Comparison of ENCODE assay signal across 18 mouse cellular contexts in genomic region chr7:19258336-19258735, GRCm38 (mm10). TPM values are rescaled to one million over a fixed set of nuclear protein-coding genes. Genes with fewer than 3 reads are reported as not detected.
DNase-seq lines count a peak whose midpoint lies in the region; ATAC-seq and TF ChIP-seq lines count a peak whose summit lies in the region.
"Had no signal": no experiment of that assay in that cellular context is flagged by ENCODE, and none has a peak within 500 bp of the region (broad histone marks: within the 10 kb centered on the region; RNA-seq: fewer than 3 reads in every experiment).

No protein-coding gene starts in this region.

- H3K9ac ChIP-seq in heart, embryonic 13.5 days, result no peak overlapping the region
- H3K9ac ChIP-seq in liver, embryonic 15.5 days, result 0 out of 2 replicates have a peak overlapping the region, but pooled peaks have one; percentile 4
- H3K9ac ChIP-seq: hindbrain, embryonic 12.5 days; limb, embryonic 12.5 days; midbrain, embryonic 13.5 days had no signal

- ATAC-seq in heart, embryonic 13.5 days (ENCODE audit: extremely low read depth, insufficient number of reproducible peaks, low FRiP score, low TSS enrichment), result no peak
- no peak for ATAC-seq in liver, embryonic 15.5 days (ENCODE audit: insufficient read depth)

- H3K27me3 ChIP-seq in heart, embryonic 13.5 days (replicated peaks), result no peaks in the 10 kb centered on the region
- no peaks in the 10 kb centered on the region for H3K27me3 ChIP-seq in E14TG2a.4 (ENCODE audit: insufficient read depth, low read length)
- H3K27me3 ChIP-seq in liver, embryonic 15.5 days, result no peaks in the 10 kb centered on the region
- H3K27me3 ChIP-seq: hindbrain, embryonic 12.5 days; limb, embryonic 12.5 days; midbrain, embryonic 13.5 days had no signal

- 76% methylated on average over 3 of the region's 3 CpGs for WGBS in heart, embryonic 13.5 days
- WGBS in liver, embryonic 15.5 days (ENCODE audit: insufficient replicate concordance), result 67% methylated on average over 3 of the region's 3 CpGs

- no peak for TF ChIP-seq CTCF in E14TG2a.4 (conservative IDR thresholded peaks at IDR 0.05; ENCODE audit: low read length)

- H3K9me3 ChIP-seq in heart, embryonic 13.5 days, result no peaks in the 10 kb centered on the region
- H3K9me3 ChIP-seq in E14TG2a.4 (ENCODE audit: low read length), result no peaks in the 10 kb centered on the region
- H3K9me3 ChIP-seq in liver, embryonic 15.5 days (replicated peaks), result no peaks in the 10 kb centered on the region
- H3K9me3 ChIP-seq: hindbrain, embryonic 12.5 days; limb, embryonic 12.5 days; midbrain, embryonic 13.5 days had no signal

- intact Hi-C loops in heart, postnatal 25 days (cut with DNase I), result no loop called here

- H3K4me2 ChIP-seq in heart, embryonic 13.5 days, result no peak overlapping the region
- peak overlapping the region; percentile 62 for H3K4me2 ChIP-seq in liver, embryonic 15.5 days
- H3K4me2 ChIP-seq: hindbrain, embryonic 12.5 days; limb, embryonic 12.5 days; midbrain, embryonic 13.5 days had no signal

- no peak overlapping the region for H3K4me3 ChIP-seq in heart, embryonic 13.5 days
- H3K4me3 ChIP-seq in E14TG2a.4 (replicated peaks; ENCODE audit: low read length), result peak overlapping the region; percentile 50
- peak overlapping the region; percentile 40; the same call in 1 of the 2 replicates for H3K4me3 ChIP-seq in liver, embryonic 15.5 days (replicated peaks)
- H3K4me3 ChIP-seq: hindbrain, embryonic 12.5 days; left cerebral cortex, adult 2 months; limb, embryonic 12.5 days; midbrain, embryonic 13.5 days had no signal

- H3K4me1 ChIP-seq in heart, embryonic 13.5 days, result peaks cover 8% of the 10 kb centered on the region
- H3K4me1 ChIP-seq in E14TG2a.4 (replicated peaks; ENCODE audit: low read depth, low read length), result peaks cover 70% of the 10 kb centered on the region
- H3K4me1 ChIP-seq in liver, embryonic 15.5 days (replicated peaks), result peaks cover 40% of the 10 kb centered on the region
- H3K4me1 ChIP-seq: hindbrain, embryonic 12.5 days; limb, embryonic 12.5 days; midbrain, embryonic 13.5 days had no signal

- peaks cover 91% of the 10 kb centered on the region for H3K36me3 ChIP-seq in heart, embryonic 13.5 days
- H3K36me3 ChIP-seq in E14TG2a.4 (ENCODE audit: insufficient read depth, low read length), result peaks cover 69% of the 10 kb centered on the region
- peaks cover 90% of the 10 kb centered on the region for H3K36me3 ChIP-seq in liver, embryonic 15.5 days (replicated peaks)

- peak; percentile 54 for DNase-seq in adrenal gland, postnatal 14 days
- no peak for DNase-seq in adrenal gland, adult 18-20 months (ENCODE audit: low spot score in 2 of 2)
- DNase-seq in heart, postnatal 25 days (ENCODE audit: low spot score), result no peak
- no peak for DNase-seq in thymus, postnatal 14 days
- no peak for DNase-seq in urinary bladder, postnatal 4 days (ENCODE audit: low spot score in 2 of 2)
- DNase-seq: cerebellum, adult 8-10 months; kidney, adult 9 months; lung, postnatal 4 days; right cerebral cortex, postnatal 14 days; thymus, postnatal 4 days had no signal

- H3K27ac ChIP-seq in heart, embryonic 13.5 days (replicated peaks), result 0 out of 2 replicates have a peak overlapping the region, but pooled peaks have one; percentile 5
- H3K27ac ChIP-seq in liver, embryonic 15.5 days (replicated peaks), result peak overlapping the region; percentile 79
- H3K27ac ChIP-seq: hindbrain, embryonic 12.5 days; left cerebral cortex, adult 2 months; limb, embryonic 12.5 days; midbrain, embryonic 13.5 days had no signal

RNA-seq across cellular contexts. Expression of gene Vasp, which starts 13.3 kb away (rescaled TPM):
- total RNA-seq in adrenal gland, postnatal 14 days (2021), result 62.0 and 79.0 TPM in 2 replicates
- total RNA-seq in adrenal gland, adult 18-20 months (2021), result 10 to 100 TPM; 42.9 to 56.4 TPM
- polyA plus RNA-seq in heart, embryonic 13.5 days (2015; fragmentation: Nextera tagmentation; extraction: Ambion mirVana), result 81.2 and 81.7 TPM in 2 replicates
- 10 to 100 TPM; 35.7 to 39.4 TPM for total RNA-seq in heart, postnatal 25 days (2021)
- 41.2 and 42.4 TPM in 2 replicates for polyA plus RNA-seq in liver, embryonic 15.5 days (2015; fragmentation: Nextera tagmentation; extraction: Ambion mirVana)

RNA-seq across cellular contexts. Expression of gene Ppm1n, which starts 21.5 kb away (rescaled TPM):
- 0.19 TPM in 1 of 2 replicates, not detected in the other for total RNA-seq in adrenal gland, postnatal 14 days (2021)
- total RNA-seq in adrenal gland, adult 18-20 months (2021), result not detected
- not detected in 2 replicates for polyA plus RNA-seq in heart, embryonic 13.5 days (2015; fragmentation: Nextera tagmentation; extraction: Ambion mirVana)
- not detected for total RNA-seq in heart, postnatal 25 days (2021)
- 0.05 TPM in 1 of 2 replicates, not detected in the other for polyA plus RNA-seq in liver, embryonic 15.5 days (2015; fragmentation: Nextera tagmentation; extraction: Ambion mirVana)
- total RNA-seq: left cerebral cortex, adult 2 months had no signal
- polyA plus RNA-seq: embryonic facial prominence, embryonic 11.5 days; limb, embryonic 12.5 days had no signal

RNA-seq across cellular contexts. Expression of gene Rtn2, which starts 24.1 kb away (rescaled TPM):
- 6.0 and 7.9 TPM in 2 replicates for total RNA-seq in adrenal gland, postnatal 14 days (2021)
- 1 to 10 TPM; 5.0 to 8.6 TPM for total RNA-seq in adrenal gland, adult 18-20 months (2021)
- 26.1 and 29.3 TPM in 2 replicates for polyA plus RNA-seq in heart, embryonic 13.5 days (2015; fragmentation: Nextera tagmentation; extraction: Ambion mirVana)
- 100 to 1,000 TPM; 124 to 136 TPM for total RNA-seq in heart, postnatal 25 days (2021)
- 3.9 and 5.2 TPM in 2 replicates for polyA plus RNA-seq in liver, embryonic 15.5 days (2015; fragmentation: Nextera tagmentation; extraction: Ambion mirVana)

RNA-seq across cellular contexts. Expression of gene Opa3, which starts 30.2 kb away (rescaled TPM):
- 27.5 and 28.5 TPM in 2 replicates for total RNA-seq in adrenal gland, postnatal 14 days (2021)
- total RNA-seq in adrenal gland, adult 18-20 months (2021), result 10 to 100 TPM; 40.8 to 56.7 TPM
- polyA plus RNA-seq in heart, embryonic 13.5 days (2015; fragmentation: Nextera tagmentation; extraction: Ambion mirVana), result 35.2 and 38.4 TPM in 2 replicates
- 10 to 100 TPM; 57.6 to 59.3 TPM for total RNA-seq in heart, postnatal 25 days (2021)
- 15.3 and 16.0 TPM in 2 replicates for polyA plus RNA-seq in liver, embryonic 15.5 days (2015; fragmentation: Nextera tagmentation; extraction: Ambion mirVana)

RNA-seq across cellular contexts. Expression of gene Gpr4, which starts 46.0 kb away (rescaled TPM):
- total RNA-seq in adrenal gland, postnatal 14 days (2021), result 9.7 and 12.4 TPM in 2 replicates
- 10 to 100 TPM in 1 of 2 experiments, 1 to 10 TPM in 1; 7.7 to 17.3 TPM for total RNA-seq in adrenal gland, adult 18-20 months (2021)
- 1.7 and 1.8 TPM in 2 replicates for polyA plus RNA-seq in heart, embryonic 13.5 days (2015; fragmentation: Nextera tagmentation; extraction: Ambion mirVana)
- total RNA-seq in heart, postnatal 25 days (2021), result 1 to 10 TPM; 8.6 to 9.4 TPM
- 0.50 TPM in 2 replicates for polyA plus RNA-seq in liver, embryonic 15.5 days (2015; fragmentation: Nextera tagmentation; extraction: Ambion mirVana)

Comparison
In these comparisons a context has a peak if more than half of its experiments do, and no peak if none do; other contexts are left out.
1. RNA of gene Rtn2, which starts 24.1 kb away (total RNA-seq): 124 to 136 TPM in heart, postnatal 25 days; 5.0 to 8.6 TPM in adrenal gland, adult 18-20 months and 6.0 to 7.9 TPM in adrenal gland, postnatal 14 days; every median in the first group is over 10 times any median in the second.